Mouse (Mus musculus): Measurements from ENCODE around the gene Tmco4. TPM values are rescaled to one million over a fixed set of nuclear protein-coding genes. Genes with fewer than 3 reads are reported as not detected.

Tmco4 gene
- polyA plus RNA-seq, 1 experiment from 2014 or later, result 1.2 TPM

DNA sequence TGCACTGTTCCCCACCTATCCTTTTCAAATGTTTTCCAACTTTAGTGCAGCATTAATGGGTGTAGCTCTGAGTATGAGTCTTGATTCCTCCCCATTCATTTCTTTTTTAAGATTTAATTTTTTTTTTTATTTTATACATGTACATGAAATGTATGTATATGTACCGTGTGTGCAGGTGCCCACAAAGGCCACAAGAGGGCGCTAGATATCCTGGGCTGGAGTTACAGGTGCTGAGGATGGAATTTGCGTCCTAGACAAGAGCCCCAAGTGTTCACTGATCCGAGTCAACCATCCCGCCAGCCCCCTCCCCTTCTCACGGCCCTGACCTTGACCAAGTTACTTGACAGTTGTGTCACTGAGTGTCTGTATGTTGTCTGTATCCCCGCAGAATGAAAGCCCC lies 12.1 kb downstream of the Tmco4 start:
- no peaks in the 10 kb centered on the region for H3K27me3 ChIP-seq (replicated peaks; ENCODE audit: control insufficient read depth, insufficient read depth, low read length)
- H3K4me2 ChIP-seq (ENCODE audit: low read length), result no peak overlapping the region
- 73% methylated on average over 7 of the region's 7 CpGs for WGBS
- H3K9ac ChIP-seq (replicated peaks; ENCODE audit: low read depth, low read length), result no peak overlapping the region
- ATAC-seq, result no peak
- no peaks in the 10 kb centered on the region for H3K36me3 ChIP-seq (ENCODE audit: control insufficient read depth, insufficient read depth)
- no peaks in the 10 kb centered on the region; the same call in 1 of the 2 replicates for H3K9me3 ChIP-seq (ENCODE audit: control insufficient read depth, low read length)
- no peaks in the 10 kb centered on the region for H3K4me1 ChIP-seq (replicated peaks; ENCODE audit: control insufficient read depth, insufficient read depth, low read length)
- no peak overlapping the region for H3K27ac ChIP-seq (ENCODE audit: low read length)
- H3K4me3 ChIP-seq (replicated peaks; ENCODE audit: low read length), result no peak overlapping the region

DNA sequence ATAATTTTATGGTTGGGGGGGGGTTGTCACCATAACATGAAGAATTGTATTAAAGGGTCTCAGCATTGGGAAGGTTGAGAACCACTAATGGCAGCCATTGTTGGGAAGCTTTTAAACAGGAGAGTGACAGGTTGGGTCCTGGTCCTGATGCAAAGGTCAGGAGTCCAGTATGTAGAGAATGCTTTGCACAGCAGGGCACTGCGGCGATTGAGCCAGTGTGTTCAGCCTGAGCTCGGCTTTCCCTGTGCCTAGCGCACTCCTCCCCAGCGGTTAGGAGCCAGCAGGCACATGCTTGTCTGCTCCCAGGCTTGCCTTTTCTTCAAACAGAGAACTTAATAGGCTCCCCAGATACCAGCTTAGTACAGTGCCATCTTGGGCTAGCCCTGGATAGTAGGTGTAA lies 13.6 kb downstream of the Tmco4 start:
- no peak for ATAC-seq

DNA sequence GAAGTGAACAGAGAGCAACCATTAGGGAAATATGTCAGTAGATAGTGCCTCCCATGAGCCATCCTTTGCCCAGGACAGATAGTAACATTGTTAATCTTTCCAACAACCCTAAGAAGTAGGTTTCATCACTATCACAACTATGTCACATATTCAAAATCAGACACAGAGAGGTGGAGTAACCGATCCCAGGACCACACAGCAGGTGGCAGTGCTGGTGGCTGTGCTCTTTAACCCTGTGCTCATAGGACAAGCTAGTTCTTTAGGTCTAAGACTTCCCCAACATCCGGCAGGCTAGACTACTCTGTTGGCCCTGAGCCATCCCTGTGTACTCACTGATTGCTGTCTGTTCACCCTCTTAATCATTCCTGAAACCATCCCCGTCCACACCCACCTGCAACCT lies 21.7 kb downstream of the Tmco4 start:
- Histone ChIP-seq H3K27ac (ENCODE audit: low read length) (no peak overlapping the region), H3K9ac (replicated peaks; ENCODE audit: low read depth, low read length) (no peak overlapping the region), H3K4me2 (ENCODE audit: low read length) (no peak overlapping the region), H3K36me3 (ENCODE audit: control insufficient read depth, insufficient read depth) (no peaks in the 10 kb centered on the region), H3K4me3 (replicated peaks; ENCODE audit: low read length) (no peak overlapping the region), H3K4me1 (replicated peaks; ENCODE audit: control insufficient read depth, insufficient read depth, low read length) (no peaks in the 10 kb centered on the region), H3K27me3 (replicated peaks; ENCODE audit: control insufficient read depth, insufficient read depth, low read length) (no peaks in the 10 kb centered on the region), H3K9me3 (ENCODE audit: control insufficient read depth, low read length) (no peaks in the 10 kb centered on the region)
- no peak for ATAC-seq
- 69% methylated on average over 3 of the region's 3 CpGs for WGBS

More for the DNA sequence above, 13.6 kb downstream of the Tmco4 start:
- Histone ChIP-seq H3K4me2 (ENCODE audit: low read length) (no peak overlapping the region), H3K27ac (ENCODE audit: low read length) (no peak overlapping the region), H3K4me3 (replicated peaks; ENCODE audit: low read length) (no peak overlapping the region), H3K27me3 (replicated peaks; ENCODE audit: control insufficient read depth, insufficient read depth, low read length) (no peaks in the 10 kb centered on the region), H3K36me3 (ENCODE audit: control insufficient read depth, insufficient read depth) (no peaks in the 10 kb centered on the region), H3K9ac (replicated peaks; ENCODE audit: low read depth, low read length) (no peak overlapping the region), H3K9me3 (ENCODE audit: control insufficient read depth, low read length) (no peaks in the 10 kb centered on the region; the same call in 1 of the 2 replicates), H3K4me1 (replicated peaks; ENCODE audit: control insufficient read depth, insufficient read depth, low read length) (no peaks in the 10 kb centered on the region)
- 28% methylated on average over 5 of the region's 5 CpGs for WGBS

DNA sequence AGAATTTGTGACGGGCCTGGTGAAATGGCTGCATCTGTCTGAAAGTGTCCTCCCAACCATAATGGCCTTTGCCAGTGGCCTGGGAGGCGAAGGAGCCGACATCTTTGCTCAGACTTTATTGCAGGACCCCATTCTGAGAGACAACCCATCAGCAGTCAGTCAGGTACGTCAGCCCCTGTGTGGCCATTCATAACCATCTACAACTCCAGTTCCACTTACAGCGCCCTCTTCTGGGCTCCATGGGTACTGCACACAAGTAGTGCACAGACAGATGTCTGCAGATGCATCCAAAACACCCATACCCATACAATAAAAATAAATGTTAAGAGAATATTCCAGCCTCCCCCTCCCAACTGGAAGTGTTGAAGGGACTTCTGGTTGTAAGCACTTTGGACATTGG lies 23.7 kb downstream of the Tmco4 start:
- 80% methylated on average over 5 of the region's 5 CpGs for WGBS
- Histone ChIP-seq H3K4me2 (ENCODE audit: low read length) (no peak overlapping the region), H3K9me3 (ENCODE audit: control insufficient read depth, low read length) (no peaks in the 10 kb centered on the region), H3K27me3 (replicated peaks; ENCODE audit: control insufficient read depth, insufficient read depth, low read length) (no peaks in the 10 kb centered on the region), H3K36me3 (ENCODE audit: control insufficient read depth, insufficient read depth) (no peaks in the 10 kb centered on the region), H3K4me3 (replicated peaks; ENCODE audit: low read length) (no peak overlapping the region), H3K27ac (ENCODE audit: low read length) (no peak overlapping the region), H3K4me1 (replicated peaks; ENCODE audit: control insufficient read depth, insufficient read depth, low read length) (no peaks in the 10 kb centered on the region), H3K9ac (replicated peaks; ENCODE audit: low read depth, low read length) (no peak overlapping the region)
- no peak for ATAC-seq

DNA sequence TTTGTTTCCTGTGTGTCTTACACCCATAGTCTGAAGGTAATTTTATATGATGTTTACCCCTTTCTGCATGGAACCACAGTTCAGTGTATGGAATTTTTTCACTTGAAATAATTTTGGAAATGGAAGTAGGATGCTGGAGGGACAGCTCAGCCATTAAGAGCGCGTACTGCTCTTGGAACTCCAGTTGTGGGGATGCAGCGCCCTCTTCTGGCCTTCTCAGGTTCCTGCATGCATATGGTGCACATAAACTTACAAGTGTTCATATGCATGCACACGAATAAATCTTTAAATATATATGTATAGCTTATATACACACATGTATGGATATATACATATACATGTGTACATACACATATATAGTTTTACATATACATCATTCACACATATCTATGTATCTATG lies 24.4 kb downstream of the Tmco4 start:
- 93% methylated on average over 4 of the region's 4 CpGs for WGBS
- ATAC-seq, result no peak

GRCm38 (mm10) chr4:138998611-138999010 lies 25.9 kb downstream of the Tmco4 start:
- ATAC-seq, result no peak
- H3K27ac ChIP-seq (ENCODE audit: low read length), result no peak overlapping the region
- no peaks in the 10 kb centered on the region for H3K27me3 ChIP-seq (replicated peaks; ENCODE audit: control insufficient read depth, insufficient read depth, low read length)
- WGBS, result 86% methylated on average over 11 of the region's 11 CpGs
- H3K36me3 ChIP-seq (ENCODE audit: control insufficient read depth, insufficient read depth), result no peaks in the 10 kb centered on the region
- no peak overlapping the region for H3K4me3 ChIP-seq (replicated peaks; ENCODE audit: low read length)
- H3K9me3 ChIP-seq (ENCODE audit: control insufficient read depth, low read length), result no peaks in the 10 kb centered on the region
- no peak overlapping the region for H3K4me2 ChIP-seq (ENCODE audit: low read length)
- H3K4me1 ChIP-seq (replicated peaks; ENCODE audit: control insufficient read depth, insufficient read depth, low read length), result no peaks in the 10 kb centered on the region
- H3K9ac ChIP-seq (replicated peaks; ENCODE audit: low read depth, low read length), result no peak overlapping the region

More for the DNA sequence above, 24.4 kb downstream of the Tmco4 start:
- Histone ChIP-seq H3K4me3 (replicated peaks; ENCODE audit: low read length) (no peak overlapping the region), H3K4me1 (replicated peaks; ENCODE audit: control insufficient read depth, insufficient read depth, low read length) (no peaks in the 10 kb centered on the region), H3K9ac (replicated peaks; ENCODE audit: low read depth, low read length) (no peak overlapping the region), H3K9me3 (ENCODE audit: control insufficient read depth, low read length) (no peaks in the 10 kb centered on the region), H3K27me3 (replicated peaks; ENCODE audit: control insufficient read depth, insufficient read depth, low read length) (no peaks in the 10 kb centered on the region), H3K36me3 (ENCODE audit: control insufficient read depth, insufficient read depth) (no peaks in the 10 kb centered on the region), H3K27ac (ENCODE audit: low read length) (no peak overlapping the region), H3K4me2 (ENCODE audit: low read length) (no peak overlapping the region)

DNA sequence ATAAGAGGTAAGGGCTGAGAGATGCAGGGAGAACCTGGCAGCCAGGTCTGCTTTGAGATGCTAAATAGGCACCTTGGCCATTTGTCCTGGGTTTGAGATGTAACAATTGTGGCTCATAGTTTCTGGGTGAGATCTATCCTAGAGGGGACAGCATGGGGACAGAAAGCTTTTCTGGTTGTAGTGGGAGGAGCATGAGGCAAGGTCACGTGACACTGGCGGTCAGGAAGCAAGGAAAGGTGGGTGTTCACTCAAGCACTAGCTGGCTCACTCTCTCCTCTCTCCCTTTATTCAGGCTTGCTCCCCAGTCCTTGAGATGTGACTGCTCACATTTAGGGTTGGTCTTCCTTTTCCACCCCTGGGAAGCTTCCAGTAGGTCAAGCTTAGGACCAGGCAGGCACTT lies 28.3 kb downstream of the Tmco4 start:
- Histone ChIP-seq H3K27ac (ENCODE audit: low read length) (no peak overlapping the region), H3K9ac (replicated peaks; ENCODE audit: low read depth, low read length) (no peak overlapping the region), H3K9me3 (ENCODE audit: control insufficient read depth, low read length) (no peaks in the 10 kb centered on the region), H3K4me2 (ENCODE audit: low read length) (no peak overlapping the region), H3K27me3 (replicated peaks; ENCODE audit: control insufficient read depth, insufficient read depth, low read length) (no peaks in the 10 kb centered on the region), H3K4me1 (replicated peaks; ENCODE audit: control insufficient read depth, insufficient read depth, low read length) (no peaks in the 10 kb centered on the region), H3K36me3 (ENCODE audit: control insufficient read depth, insufficient read depth) (no peaks in the 10 kb centered on the region), H3K4me3 (replicated peaks; ENCODE audit: low read length) (no peak overlapping the region)
- ATAC-seq, result no peak
- WGBS, result 80% methylated on average over 2 of the region's 2 CpGs

- H3K4me1 ChIP-seq (replicated peaks; ENCODE audit: control insufficient read depth, insufficient read depth, low read length), result no peaks in the 10 kb centered on the region
- H3K36me3 ChIP-seq (ENCODE audit: control insufficient read depth, insufficient read depth), result no peaks in the 10 kb centered on the region
- ATAC-seq, result no peak
- H3K4me3 ChIP-seq (replicated peaks; ENCODE audit: low read length), result no peak overlapping the region
- no peaks in the 10 kb centered on the region for H3K9me3 ChIP-seq (ENCODE audit: control insufficient read depth, low read length)
- H3K27me3 ChIP-seq (replicated peaks; ENCODE audit: control insufficient read depth, insufficient read depth, low read length), result no peaks in the 10 kb centered on the region
- no peak overlapping the region for H3K4me2 ChIP-seq (ENCODE audit: low read length)
- no peak overlapping the region for H3K9ac ChIP-seq (replicated peaks; ENCODE audit: low read depth, low read length)
- H3K27ac ChIP-seq (ENCODE audit: low read length), result no peak overlapping the region
- 41% methylated on average over 6 of the region's 6 CpGs for WGBS
These were observed 28.7 kb downstream of the Tmco4 start for GRCm38 (mm10) chr4:139001433-139001832.

- Histone ChIP-seq H3K9ac (replicated peaks; ENCODE audit: low read depth, low read length) (no peak overlapping the region), H3K9me3 (ENCODE audit: control insufficient read depth, low read length) (no peaks in the 10 kb centered on the region), H3K4me3 (replicated peaks; ENCODE audit: low read length) (no peak overlapping the region), H3K4me2 (ENCODE audit: low read length) (no peak overlapping the region), H3K27ac (ENCODE audit: low read length) (no peak overlapping the region), H3K36me3 (ENCODE audit: control insufficient read depth, insufficient read depth) (no peaks in the 10 kb centered on the region), H3K27me3 (replicated peaks; ENCODE audit: control insufficient read depth, insufficient read depth, low read length) (no peaks in the 10 kb centered on the region), H3K4me1 (replicated peaks; ENCODE audit: control insufficient read depth, insufficient read depth, low read length) (no peaks in the 10 kb centered on the region)
- WGBS, result 70% methylated on average over 8 of the region's 8 CpGs
- no peak for ATAC-seq
These were observed 31.4 kb downstream of the Tmco4 start for GRCm38 (mm10) chr4:139004067-139004466.

DNA sequence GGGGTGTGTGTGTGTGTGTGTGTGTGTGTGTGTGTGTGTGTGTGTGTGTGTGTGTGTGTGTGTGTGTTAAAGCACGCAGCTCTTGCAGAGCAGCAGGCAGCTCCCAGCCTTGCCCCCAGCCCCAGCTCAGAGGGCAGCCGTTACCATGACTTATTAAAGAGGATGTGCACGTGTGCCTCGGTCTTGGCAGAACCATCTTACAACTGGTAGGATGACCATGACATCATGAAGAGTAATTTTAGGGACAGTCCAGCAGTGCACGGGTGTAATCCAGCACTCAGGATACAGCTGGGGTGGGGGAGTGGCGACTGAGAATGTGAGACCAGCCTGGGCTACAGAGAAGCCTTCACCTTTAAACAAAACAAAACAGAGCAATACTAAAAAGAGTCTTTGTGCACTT lies 32.5 kb downstream of the Tmco4 start:
- H3K4me1 ChIP-seq (replicated peaks; ENCODE audit: control insufficient read depth, insufficient read depth, low read length), result no peaks in the 10 kb centered on the region
- H3K27ac ChIP-seq (ENCODE audit: low read length), result no peak overlapping the region
- H3K9me3 ChIP-seq (ENCODE audit: control insufficient read depth, low read length), result no peaks in the 10 kb centered on the region
- no peaks in the 10 kb centered on the region for H3K36me3 ChIP-seq (ENCODE audit: control insufficient read depth, insufficient read depth)
- 62% methylated on average over 5 of the region's 6 CpGs for WGBS
- no peak for ATAC-seq
- H3K9ac ChIP-seq (replicated peaks; ENCODE audit: low read depth, low read length), result no peak overlapping the region
- no peak overlapping the region for H3K4me3 ChIP-seq (replicated peaks; ENCODE audit: low read length)
- H3K4me2 ChIP-seq (ENCODE audit: low read length), result no peak overlapping the region
- no peaks in the 10 kb centered on the region for H3K27me3 ChIP-seq (replicated peaks; ENCODE audit: control insufficient read depth, insufficient read depth, low read length)
